In genomic region chr17:70846111-70846644, GRCm38 (mm10) we compare ENCODE assay signal across 10 mouse cellular contexts. TPM values are rescaled to one million over a fixed set of nuclear protein-coding genes. Genes with fewer than 3 reads are reported as not detected.
DNase-seq lines count a peak whose midpoint lies in the region; ATAC-seq and TF ChIP-seq lines count a peak whose summit lies in the region.
"Had no signal": no experiment of that assay in that cellular context is flagged by ENCODE, and none has a peak within 500 bp of the region (broad histone marks: within the 10 kb centered on the region; RNA-seq: fewer than 3 reads in every experiment).

No protein-coding gene starts in this region.

- DNase-seq in heart, postnatal 36 days = no peak
- DNase-seq in thymus, postnatal 4 days = peak; percentile 11
- no peak for DNase-seq in thymus, postnatal 14 days
- peak; percentile 38 for DNase-seq in stomach, postnatal 0 days (ENCODE audit: low spot score)
- DNase-seq in Muller cell, postnatal 12 days (ENCODE audit: inconsistent ontology term) = no peak

- no peak for ATAC-seq in heart, embryonic 11.5 days (replicated peaks; ENCODE audit: insufficient number of reproducible peaks, low FRiP score, low TSS enrichment)
- ATAC-seq in intestine, postnatal 0 days = peak; percentile 22
- ATAC-seq in stomach, postnatal 0 days (ENCODE audit: low FRiP score, low TSS enrichment) = peak; percentile 6; the same call in 1 of the 2 replicates
- ATAC-seq in erythroblast, adult 5-6 weeks (replicated peaks; ENCODE audit: low FRiP score, poor library complexity, severe bottlenecking) = no peak

- H3K9me3 ChIP-seq in heart, embryonic 11.5 days (replicated peaks; ENCODE audit: control insufficient read depth, low read length) = no peaks in the 10 kb centered on the region
- no peaks in the 10 kb centered on the region for H3K9me3 ChIP-seq in intestine, postnatal 0 days (ENCODE audit: control insufficient read depth)
- no peaks in the 10 kb centered on the region for H3K9me3 ChIP-seq in stomach, postnatal 0 days (ENCODE audit: control insufficient read depth, low read length)
- H3K9me3 ChIP-seq: embryonic facial prominence, embryonic 12.5 days had no signal

- H3K4me3 ChIP-seq in heart, embryonic 11.5 days (ENCODE audit: low read depth, low read length) = no peak overlapping the region
- H3K4me3 ChIP-seq in intestine, postnatal 0 days (ENCODE audit: low read depth, low read length) = no peak overlapping the region
- H3K4me3 ChIP-seq in stomach, postnatal 0 days (ENCODE audit: low read depth, low read length) = no peak overlapping the region

- H3K4me2 ChIP-seq in heart, embryonic 11.5 days = 0 out of 2 replicates have a peak overlapping the region, but pooled peaks have one; percentile 11
- H3K4me2 ChIP-seq in intestine, postnatal 0 days (replicated peaks; ENCODE audit: low read depth) = peak overlapping the region; percentile 32; the same call in 1 of the 2 replicates
- no peak overlapping the region for H3K4me2 ChIP-seq in stomach, postnatal 0 days (replicated peaks; ENCODE audit: low read depth)

- H3K27me3 ChIP-seq in heart, embryonic 11.5 days (ENCODE audit: control insufficient read depth, insufficient read depth, low read length) = no peaks in the 10 kb centered on the region
- H3K27me3 ChIP-seq in intestine, postnatal 0 days (replicated peaks; ENCODE audit: control insufficient read depth, insufficient read depth, low read length) = no peaks in the 10 kb centered on the region
- no peaks in the 10 kb centered on the region for H3K27me3 ChIP-seq in stomach, postnatal 0 days (ENCODE audit: control insufficient read depth, insufficient read depth, low read length)
- H3K27me3 ChIP-seq: embryonic facial prominence, embryonic 12.5 days had no signal

- 66% methylated on average over 8 of the region's 8 CpGs for WGBS in heart, embryonic 11.5 days (ENCODE audit: insufficient replicate concordance)
- 34% methylated on average over 8 of the region's 8 CpGs for WGBS in intestine, postnatal 0 days
- 47% methylated on average over 8 of the region's 8 CpGs for WGBS in stomach, postnatal 0 days

- H3K36me3 ChIP-seq in heart, embryonic 11.5 days (ENCODE audit: control insufficient read depth, insufficient read depth, low read length) = peaks cover 12% of the 10 kb centered on the region; the same call in 1 of the 2 replicates
- H3K36me3 ChIP-seq in intestine, postnatal 0 days (ENCODE audit: control insufficient read depth, insufficient read depth) = peaks cover 7% of the 10 kb centered on the region; the same call in 1 of the 2 replicates
- peaks cover 16% of the 10 kb centered on the region; the same call in 1 of the 2 replicates for H3K36me3 ChIP-seq in stomach, postnatal 0 days (ENCODE audit: control insufficient read depth, insufficient read depth, low read length)

- TF ChIP-seq CTCF in intestine, postnatal 0 days (IDR thresholded peaks at IDR 0.05; ENCODE audit: low read depth) = no peak
- TF ChIP-seq CTCF in stomach, postnatal 0 days (IDR thresholded peaks at IDR 0.05; ENCODE audit: low read depth) = no peak

- intact Hi-C loops in heart, postnatal 36 days (cut with DNase I) = loop anchor here (5.0 kb wide), 1 partner anchor 336 kb away; the partner anchor contains the start of gene Lpin2

- no peak overlapping the region for H3K27ac ChIP-seq in heart, embryonic 11.5 days (ENCODE audit: low read depth, low read length)
- peak overlapping the region; percentile 77 for H3K27ac ChIP-seq in intestine, postnatal 0 days (ENCODE audit: low read depth, low read length)
- peak overlapping the region; percentile 78 for H3K27ac ChIP-seq in stomach, postnatal 0 days (replicated peaks)
- H3K27ac ChIP-seq: embryonic facial prominence, embryonic 12.5 days; liver, embryonic 14.5 days had no signal

- TF ChIP-seq EP300 in stomach, postnatal 0 days (optimal IDR thresholded peaks at IDR 0.05) = no peak

- peaks cover 3% of the 10 kb centered on the region; the same call in 1 of the 2 replicates for H3K4me1 ChIP-seq in heart, embryonic 11.5 days (ENCODE audit: control insufficient read depth, insufficient read depth, low read length)
- H3K4me1 ChIP-seq in intestine, postnatal 0 days (replicated peaks; ENCODE audit: control insufficient read depth, insufficient read depth, low read length) = 0 out of 2 replicates have a peak, but pooled peaks cover 7% of the 10 kb centered on the region
- peaks cover 4% of the 10 kb centered on the region for H3K4me1 ChIP-seq in stomach, postnatal 0 days (replicated peaks; ENCODE audit: control insufficient read depth, insufficient read depth)

- no peak overlapping the region for H3K9ac ChIP-seq in heart, embryonic 11.5 days (ENCODE audit: low read depth, low read length)
- H3K9ac ChIP-seq in intestine, postnatal 0 days (ENCODE audit: low read depth, low read length) = no peak overlapping the region
- peak overlapping the region; percentile 43; the same call in 1 of the 2 replicates for H3K9ac ChIP-seq in stomach, postnatal 0 days (ENCODE audit: low read length)
- H3K9ac ChIP-seq: embryonic facial prominence, embryonic 12.5 days; liver, embryonic 14.5 days had no signal

RNA-seq across cellular contexts. Expression of gene Tgif1, which starts 7.2 kb away (rescaled TPM):
- 27.1 and 31.5 TPM in 2 replicates for polyA plus RNA-seq in heart, embryonic 11.5 days (2014; fragmentation: Nextera tagmentation; extraction: Ambion mirVana)
- total RNA-seq in heart, postnatal 36 days (2021) = 1 to 10 TPM; 5.3 to 7.2 TPM
- polyA plus RNA-seq in intestine, postnatal 0 days (2015; fragmentation: Nextera tagmentation; extraction: Ambion mirVana) = 20.0 and 24.5 TPM in 2 replicates
- 34.7 and 35.6 TPM in 2 replicates for polyA plus RNA-seq in stomach, postnatal 0 days (2015; fragmentation: Nextera tagmentation; extraction: Ambion mirVana)
- 4.2 and 7.5 TPM in 2 replicates for total RNA-seq in erythroblast, adult 5-6 weeks (2015; ENCODE audit: low replicate concordance)
- 2.0 and 4.3 TPM in 2 replicates for total RNA-seq in erythroblast, adult 5-6 weeks (2017; ENCODE audit: low replicate concordance)

Comparison
In these comparisons a context has a peak if more than half of its experiments do, and no peak if none do; other contexts are left out.
1. DNase-seq: peak in thymus, postnatal 4 days (single experiment) and stomach, postnatal 0 days (single experiment); none in heart, postnatal 36 days (0 of 2), thymus, postnatal 14 days (single experiment) and Muller cell, postnatal 12 days (single experiment).
2. ATAC-seq: peak in intestine, postnatal 0 days (single experiment) and stomach, postnatal 0 days (single experiment); none in heart, embryonic 11.5 days (single experiment) and erythroblast, adult 5-6 weeks (single experiment).